Mouse (Mus musculus): Measurements from ENCODE around the gene Dab2.
A peak's percentile ranks its signal among the peaks of the same experiment; 100 is the strongest.

Dab2 gene

DNA sequence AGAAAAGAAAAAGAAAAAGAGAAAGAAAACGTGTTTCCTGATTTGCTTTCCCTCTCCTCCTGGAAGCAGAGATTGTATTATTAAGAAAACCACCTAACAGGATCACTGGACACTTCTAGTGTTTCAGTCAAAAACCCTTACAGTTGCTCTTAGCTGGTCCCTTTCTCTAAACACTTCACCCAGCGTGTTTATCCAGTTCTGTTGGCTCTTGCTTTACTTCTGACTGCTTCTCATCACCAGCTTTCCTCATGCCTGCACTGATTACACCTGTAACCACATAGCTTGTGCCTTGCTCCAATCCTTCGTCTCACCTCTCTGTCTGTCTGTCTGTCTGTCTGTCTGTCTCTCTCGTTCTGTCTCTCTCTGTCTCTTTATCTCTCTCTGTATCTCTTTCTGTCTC, 25.9 kb downstream of the Dab2 start:
- DNase-seq (ENCODE audit: low read depth): no peak

- DNase-seq (ENCODE audit: low read depth): peak; percentile 53
Observed at GRCm38 (mm10) chr15:6326011-6326410, 26.4 kb downstream of the Dab2 start.

- DNase-seq (ENCODE audit: low read depth): no peak
Observed at GRCm38 (mm10) chr15:6331380-6331779, 31.8 kb downstream of the Dab2 start.

DNA sequence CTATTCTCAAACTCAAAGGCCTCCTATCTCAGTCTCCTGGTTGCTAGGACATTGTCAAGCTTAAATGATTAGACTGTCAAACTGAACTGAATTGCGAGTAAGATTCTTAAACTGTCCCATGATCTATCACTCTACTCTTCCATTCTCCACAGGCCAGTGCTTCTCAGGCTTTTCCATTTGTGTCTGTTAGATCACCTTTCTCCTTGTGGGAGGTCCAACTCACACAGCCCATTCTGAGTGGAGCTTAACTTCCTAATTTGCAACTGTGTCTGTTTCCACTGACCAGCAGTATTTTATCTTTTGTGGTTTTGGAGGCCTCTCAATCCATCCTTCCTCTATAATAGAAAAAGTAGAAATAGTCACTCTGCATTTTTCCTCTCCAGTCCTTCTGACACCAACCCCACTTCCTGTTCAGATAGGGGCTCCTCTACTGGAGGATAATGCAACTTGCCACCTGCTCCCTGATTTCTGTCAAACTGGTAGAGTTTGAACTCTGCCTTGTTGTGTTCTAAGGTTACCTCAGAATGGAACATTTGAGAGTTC, 35.1 kb downstream of the Dab2 start:
- DNase-seq (ENCODE audit: low read depth): no peak

- DNase-seq (ENCODE audit: low read depth): no peak
Observed at GRCm38 (mm10) chr15:6339767-6340166, 40.2 kb downstream of the Dab2 start.

DNA sequence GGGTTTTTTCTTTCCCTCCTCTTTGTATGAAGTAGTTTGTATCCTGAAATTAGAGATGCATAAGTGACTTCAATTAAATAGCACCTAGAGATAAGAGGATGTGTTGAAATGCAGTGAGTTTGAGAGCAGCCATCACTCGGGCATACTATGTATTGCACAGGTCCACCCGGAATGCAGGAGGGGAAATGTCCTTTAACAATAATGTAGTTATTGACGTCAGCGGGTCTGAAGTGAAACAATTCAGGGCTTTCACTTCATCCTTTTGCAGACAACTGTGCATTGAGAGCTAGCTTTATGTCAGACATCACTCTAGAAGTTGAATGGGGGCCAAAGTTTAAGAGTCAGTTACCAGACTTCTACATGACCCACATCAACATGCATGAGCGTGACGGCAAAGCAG, 40.8 kb downstream of the Dab2 start:
- DNase-seq (ENCODE audit: low read depth): no peak

- DNase-seq (ENCODE audit: low read depth): no peak
Observed at GRCm38 (mm10) chr15:6341427-6341826, 41.8 kb downstream of the Dab2 start.

- no peak for DNase-seq (ENCODE audit: low read depth)
Observed at GRCm38 (mm10) chr15:6353901-6354300, 54.3 kb downstream of the Dab2 start.

DNA sequence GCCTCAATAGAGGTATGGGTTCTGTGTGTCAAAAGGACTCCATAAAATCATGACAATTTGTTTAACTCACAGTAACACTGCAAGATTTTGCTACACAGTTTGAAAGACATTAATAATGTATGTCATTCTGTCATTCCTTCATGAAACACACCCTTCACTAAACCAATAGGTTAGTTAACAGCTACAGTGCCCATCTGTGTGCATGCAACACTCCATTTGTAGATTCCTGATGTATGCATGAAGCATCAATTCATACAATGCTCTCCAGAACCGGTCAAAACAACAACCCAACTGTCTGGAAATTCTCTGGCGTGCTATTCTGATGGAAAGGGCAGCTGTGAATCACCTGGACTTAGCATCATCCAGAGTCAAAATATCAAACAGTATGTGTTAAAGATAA, 60.3 kb downstream of the Dab2 start:
- no peak for DNase-seq (ENCODE audit: low read depth)

DNA sequence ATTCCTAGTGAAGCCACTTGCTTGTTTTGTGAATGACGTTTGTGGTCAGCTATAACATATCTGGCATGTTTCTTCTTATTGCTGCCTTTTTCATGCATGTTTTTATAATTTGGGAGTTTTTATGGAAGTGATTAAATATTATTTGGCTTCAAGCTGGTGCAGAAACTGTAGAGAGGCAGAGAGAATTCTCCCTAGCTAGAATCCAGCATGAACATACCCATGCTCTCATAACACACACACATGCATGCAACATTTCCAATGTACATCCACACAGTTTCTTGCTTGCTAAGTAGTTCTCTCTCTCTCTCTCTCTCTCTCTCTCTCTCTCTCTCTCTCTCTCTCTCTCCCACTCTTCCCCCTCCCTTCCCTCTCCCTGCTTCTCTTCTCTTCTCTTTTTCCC, 70.4 kb downstream of the Dab2 start:
- no peak for DNase-seq (ENCODE audit: low read depth)

DNA sequence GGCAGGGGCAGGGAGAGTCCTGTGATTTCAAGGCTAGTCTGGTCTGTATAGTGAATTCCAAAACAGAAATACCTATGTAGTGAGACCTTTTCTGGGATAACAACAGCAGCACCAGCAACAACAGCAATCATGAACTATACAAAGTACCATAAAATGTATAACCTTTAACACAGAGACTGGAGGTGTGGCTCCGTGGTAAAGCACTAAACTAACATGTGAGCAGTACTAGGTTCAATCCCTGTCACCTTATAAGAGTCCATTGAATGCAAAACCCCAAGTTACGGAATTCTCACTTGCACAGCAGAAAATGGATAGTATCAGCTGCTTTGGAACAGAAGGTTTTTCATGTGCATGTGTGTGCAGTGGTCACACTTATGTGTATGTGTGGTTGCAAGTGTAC, 71.9 kb downstream of the Dab2 start:
- DNase-seq (ENCODE audit: low read depth): no peak

GRCm38 (mm10) chr15:6375016-6375415, 75.4 kb downstream of the Dab2 start:
- DNase-seq (ENCODE audit: low read depth): no peak

- DNase-seq (ENCODE audit: low read depth): no peak
Observed at GRCm38 (mm10) chr15:6376001-6376400, 76.4 kb downstream of the Dab2 start.

DNA sequence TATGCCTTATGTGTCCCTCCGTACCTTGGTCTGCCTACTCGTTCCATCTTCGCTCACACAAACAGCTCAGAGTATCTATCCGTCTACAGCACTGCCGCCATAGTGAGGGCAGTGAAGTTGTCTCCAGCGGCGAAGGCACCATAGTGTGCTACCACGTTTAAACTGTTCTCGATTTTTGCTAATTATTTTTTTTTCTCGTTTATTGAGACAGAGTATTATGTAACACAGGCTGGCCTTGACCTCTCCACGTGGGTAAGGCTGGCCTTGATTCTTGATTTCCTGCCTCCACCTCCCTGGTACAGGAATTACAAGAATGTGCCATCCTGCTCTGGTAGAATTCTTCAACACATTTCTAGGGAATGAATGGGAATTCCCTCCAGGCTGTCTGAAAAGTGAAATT, 77.2 kb downstream of the Dab2 start:
- DNase-seq (ENCODE audit: low read depth): no peak

DNA sequence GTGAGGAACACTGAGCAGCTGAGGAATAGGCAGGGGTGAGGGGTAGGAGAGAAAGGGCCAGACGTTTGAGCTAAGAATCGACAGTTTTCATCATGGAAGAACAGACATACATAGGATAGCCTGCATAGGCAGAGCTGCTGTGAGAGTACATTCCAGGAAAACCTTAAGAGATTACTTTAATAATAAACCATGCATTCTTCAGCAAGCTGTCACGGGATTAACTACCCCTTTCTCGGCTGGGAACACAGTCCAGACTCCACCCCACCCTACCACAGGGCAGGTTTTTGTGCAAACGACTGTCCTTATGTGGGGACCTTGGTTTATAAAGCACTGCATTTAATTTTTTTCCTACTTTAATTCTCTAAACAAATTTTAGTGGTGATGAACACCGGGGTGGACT, 84.4 kb downstream of the Dab2 start:
- no peak for DNase-seq (ENCODE audit: low read depth)

DNA sequence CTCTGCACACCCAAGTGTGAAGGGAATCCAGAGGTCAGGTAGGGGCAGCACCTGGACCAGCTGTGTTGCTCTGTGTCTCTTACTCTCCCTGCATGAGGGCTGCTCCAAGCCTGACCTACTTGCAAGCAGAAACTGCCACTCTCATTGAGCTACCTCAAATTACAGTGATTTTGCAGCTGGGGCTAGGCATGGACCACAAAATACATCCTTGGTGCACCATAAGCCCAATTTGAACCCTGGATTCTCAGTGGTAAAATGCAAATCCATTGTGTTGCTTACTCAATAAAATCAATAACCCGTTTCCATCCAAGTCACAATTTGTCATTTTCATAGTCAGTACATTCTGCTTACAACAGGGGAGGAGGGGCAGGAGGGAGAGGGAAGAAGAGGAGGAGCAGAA, 85.7 kb downstream of the Dab2 start:
- no peak for DNase-seq (ENCODE audit: low read depth)

- DNase-seq (ENCODE audit: low read depth): peak; percentile 96
Observed at GRCm38 (mm10) chr15:6386159-6386951, 86.8 kb downstream of the Dab2 start.

GRCm38 (mm10) chr15:6386961-6387728, 87.6 kb downstream of the Dab2 start:
- DNase-seq (ENCODE audit: low read depth): peak; percentile 52

- DNase-seq (ENCODE audit: low read depth): no peak
Observed at GRCm38 (mm10) chr15:6387729-6388070, 88.1 kb downstream of the Dab2 start.

DNA sequence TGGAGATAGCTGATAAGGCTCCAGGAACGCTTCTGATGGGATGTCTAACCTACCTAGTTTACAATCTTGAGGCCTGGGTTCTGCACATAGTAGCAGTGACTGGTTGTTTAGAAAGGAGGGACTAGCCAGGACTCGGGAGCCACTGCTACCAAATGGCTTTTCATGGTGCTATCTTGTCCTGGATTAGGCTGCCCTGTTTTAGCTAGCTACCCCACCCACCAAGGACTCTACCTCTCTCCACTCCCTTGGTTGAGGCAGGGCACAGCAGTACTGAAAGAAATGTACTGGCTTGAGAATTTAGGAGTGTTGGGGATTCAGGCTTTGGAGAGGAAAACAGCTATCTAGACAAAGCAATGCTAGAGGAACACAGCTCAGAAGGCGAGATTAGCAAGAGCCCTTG, 88.6 kb downstream of the Dab2 start:
- no peak for DNase-seq (ENCODE audit: low read depth)

DNA sequence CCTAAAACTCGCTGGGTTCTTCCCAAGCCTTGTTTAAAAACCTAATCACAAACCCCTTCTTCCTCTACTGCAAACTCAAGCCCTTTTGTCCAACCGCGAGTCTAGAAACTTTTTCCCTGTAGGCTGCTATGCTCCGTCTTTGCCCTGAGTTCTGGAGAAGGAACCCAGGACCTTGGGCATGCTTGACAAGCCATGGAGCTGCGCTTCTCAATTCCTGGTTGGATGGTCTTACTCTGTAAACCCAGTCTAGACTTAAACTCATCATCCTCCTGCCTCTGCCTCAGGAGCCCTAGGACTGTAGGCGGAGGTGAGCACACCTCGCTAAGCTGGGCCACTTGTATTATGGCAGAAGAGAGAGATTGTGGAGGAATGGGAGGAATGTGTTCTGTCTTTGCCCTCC, 89.0 kb downstream of the Dab2 start:
- no peak for DNase-seq (ENCODE audit: low read depth)

DNA sequence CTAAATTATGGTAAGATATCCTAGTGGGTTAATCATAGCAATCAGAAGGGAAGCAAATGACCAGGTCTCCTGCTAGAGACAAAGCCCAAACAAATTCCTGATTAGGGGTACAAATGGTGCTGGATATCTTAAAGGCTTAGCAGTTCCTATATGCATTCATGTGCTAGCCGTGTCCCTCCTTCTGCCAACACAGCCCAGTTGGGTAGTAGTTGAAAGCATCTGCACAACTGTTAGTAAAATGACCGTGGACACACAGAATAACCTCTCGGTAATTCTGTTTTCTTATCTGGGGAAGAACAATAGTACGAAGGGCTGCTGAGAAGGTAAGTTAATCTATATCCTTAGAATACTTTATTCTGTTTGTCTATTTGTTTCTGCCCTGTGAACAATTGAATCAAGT, 90.5 kb downstream of the Dab2 start:
- no peak for DNase-seq (ENCODE audit: low read depth)

- DNase-seq (ENCODE audit: low read depth): peak; percentile 63
Observed at GRCm38 (mm10) chr15:6390657-6391056, 91.1 kb downstream of the Dab2 start.
